Mouse (Mus musculus): ENCODE results near the gene Ajm1. TPM values are rescaled to one million over a fixed set of nuclear protein-coding genes. Genes with fewer than 3 reads are reported as not detected.

Ajm1 gene
- polyA plus RNA-seq, 1 experiment: 115 TPM

- Histone ChIP-seq H3K27ac (ENCODE audit: insufficient read depth, low read length) (no peak overlapping the region), H3K4me1 (ENCODE audit: control insufficient read depth, insufficient read depth, low read length) (peaks cover 6% of the 10 kb centered on the region), H3K4me3 (ENCODE audit: insufficient read depth, low read length) (no peak overlapping the region)
- TF ChIP-seq POLR2A (IDR thresholded peaks at IDR 0.05; ENCODE audit: extremely low read depth, insufficient read depth, low read length) (no peak), CTCF (IDR thresholded peaks at IDR 0.05; ENCODE audit: extremely low read depth, insufficient read depth, low read length) (no peak)
Measured at GRCm38 (mm10) chr2:25573068-25573467, 8.5 kb downstream of the Ajm1 start.

GRCm38 (mm10) chr2:25571221-25571620 is 10.3 kb downstream of the Ajm1 start:
- H3K4me1 ChIP-seq (ENCODE audit: control insufficient read depth, insufficient read depth, low read length): peaks cover 5% of the 10 kb centered on the region
- no peak for TF ChIP-seq CTCF (IDR thresholded peaks at IDR 0.05; ENCODE audit: extremely low read depth, insufficient read depth, low read length)
- no peak for TF ChIP-seq POLR2A (IDR thresholded peaks at IDR 0.05; ENCODE audit: extremely low read depth, insufficient read depth, low read length)
- H3K4me3 ChIP-seq (ENCODE audit: insufficient read depth, low read length): no peak overlapping the region
- no peak overlapping the region for H3K27ac ChIP-seq (ENCODE audit: insufficient read depth, low read length)

GRCm38 (mm10) chr2:25569323-25569722 is 12.2 kb downstream of the Ajm1 start:
- Histone ChIP-seq H3K27ac (ENCODE audit: insufficient read depth, low read length) (no peak overlapping the region), H3K4me3 (ENCODE audit: insufficient read depth, low read length) (no peak overlapping the region), H3K4me1 (ENCODE audit: control insufficient read depth, insufficient read depth, low read length) (0 out of 2 replicates have a peak, but pooled peaks cover 2% of the 10 kb centered on the region)
- TF ChIP-seq CTCF (IDR thresholded peaks at IDR 0.05; ENCODE audit: extremely low read depth, insufficient read depth, low read length): no peak
- no peak for TF ChIP-seq POLR2A (IDR thresholded peaks at IDR 0.05; ENCODE audit: extremely low read depth, insufficient read depth, low read length)

DNA sequence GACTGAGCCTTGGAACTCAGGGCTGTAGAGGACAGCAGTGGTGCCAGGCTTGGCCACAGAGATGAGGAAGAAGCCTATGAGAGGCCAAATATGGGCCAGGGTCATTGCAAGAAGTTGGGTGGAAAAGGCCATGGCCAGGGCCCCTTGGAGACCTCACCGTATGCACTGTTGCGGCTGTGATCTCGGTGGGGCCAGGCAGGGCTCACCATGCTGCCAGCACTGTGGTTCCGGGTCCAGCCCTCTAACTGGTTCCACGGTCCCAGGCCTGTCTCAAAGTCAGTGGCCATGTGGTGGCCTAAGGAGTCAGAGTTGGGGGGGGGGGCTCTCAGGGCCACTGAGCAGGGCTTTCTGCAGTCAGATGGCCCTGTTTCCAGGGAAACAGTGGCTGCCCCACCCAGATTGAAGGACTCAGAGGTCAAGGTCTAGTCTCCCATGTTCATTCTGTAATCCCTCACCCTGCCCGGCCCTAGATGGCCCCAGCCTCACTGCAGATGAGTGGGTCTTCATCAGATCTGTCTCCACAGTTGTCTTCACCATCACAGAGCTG is 13.0 kb downstream of the Ajm1 start:
- Histone ChIP-seq H3K27ac (ENCODE audit: insufficient read depth, low read length) (no peak overlapping the region), H3K4me1 (ENCODE audit: control insufficient read depth, insufficient read depth, low read length) (no peaks in the 10 kb centered on the region), H3K4me3 (ENCODE audit: insufficient read depth, low read length) (no peak overlapping the region)
- TF ChIP-seq CTCF (IDR thresholded peaks at IDR 0.05; ENCODE audit: extremely low read depth, insufficient read depth, low read length) (no peak), POLR2A (IDR thresholded peaks at IDR 0.05; ENCODE audit: extremely low read depth, insufficient read depth, low read length) (no peak)

DNA sequence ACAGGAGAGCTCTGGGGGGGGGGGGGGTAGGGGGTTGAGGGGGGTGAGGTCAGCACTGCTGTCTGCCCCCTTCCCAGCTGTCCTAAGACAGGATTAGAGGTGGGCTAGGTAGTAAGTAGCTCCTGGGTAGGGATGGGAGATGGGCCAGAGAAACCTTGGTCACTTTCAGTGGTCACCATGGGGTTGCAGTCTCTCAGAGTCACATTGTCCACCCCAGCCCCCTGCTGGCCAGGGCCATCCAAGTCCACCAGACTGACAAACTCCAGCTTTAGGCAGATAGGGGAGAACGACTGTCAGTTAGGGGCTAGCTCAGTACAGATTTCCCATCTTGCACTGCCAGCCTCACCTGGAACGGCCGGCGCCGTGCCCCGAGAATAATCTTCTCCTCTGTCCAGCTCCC is 15.0 kb downstream of the Ajm1 start:
- Histone ChIP-seq H3K4me1 (ENCODE audit: control insufficient read depth, insufficient read depth, low read length) (no peaks in the 10 kb centered on the region), H3K27ac (ENCODE audit: insufficient read depth, low read length) (no peak overlapping the region), H3K4me3 (ENCODE audit: insufficient read depth, low read length) (no peak overlapping the region)
- no peak for TF ChIP-seq CTCF (IDR thresholded peaks at IDR 0.05; ENCODE audit: extremely low read depth, insufficient read depth, low read length)
- TF ChIP-seq POLR2A (IDR thresholded peaks at IDR 0.05; ENCODE audit: extremely low read depth, insufficient read depth, low read length): no peak

DNA sequence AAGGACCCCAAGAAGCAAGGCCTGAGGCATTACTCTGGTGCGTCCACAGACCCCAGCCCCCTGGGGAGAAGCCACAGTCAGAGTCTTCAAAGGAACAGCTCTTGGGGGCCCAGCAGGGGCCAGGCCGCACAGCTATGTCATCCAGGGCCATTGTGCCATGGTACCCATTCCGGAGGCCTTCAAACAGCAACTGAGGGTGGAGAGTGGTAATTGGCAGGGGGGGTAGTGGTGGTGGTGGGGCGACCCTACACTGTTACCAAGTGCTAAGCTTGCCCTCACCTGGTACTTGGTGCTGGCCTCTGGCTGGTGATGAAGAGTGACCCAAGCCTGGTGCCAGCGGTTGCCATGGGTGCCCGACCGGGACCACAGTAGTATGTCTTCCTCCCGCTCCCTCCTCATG is 15.8 kb downstream of the Ajm1 start:
- H3K27ac ChIP-seq (ENCODE audit: insufficient read depth, low read length): no peak overlapping the region
- H3K4me1 ChIP-seq (ENCODE audit: control insufficient read depth, insufficient read depth, low read length): no peaks in the 10 kb centered on the region
- TF ChIP-seq POLR2A (IDR thresholded peaks at IDR 0.05; ENCODE audit: extremely low read depth, insufficient read depth, low read length) (no peak), CTCF (IDR thresholded peaks at IDR 0.05; ENCODE audit: extremely low read depth, insufficient read depth, low read length) (no peak)
- no peak overlapping the region for H3K4me3 ChIP-seq (ENCODE audit: insufficient read depth, low read length)

- peaks cover 5% of the 10 kb centered on the region; the same call in 1 of the 2 replicates for H3K4me1 ChIP-seq (ENCODE audit: control insufficient read depth, insufficient read depth, low read length)
- TF ChIP-seq CTCF (IDR thresholded peaks at IDR 0.05; ENCODE audit: extremely low read depth, insufficient read depth, low read length): no peak
- TF ChIP-seq POLR2A (IDR thresholded peaks at IDR 0.05; ENCODE audit: extremely low read depth, insufficient read depth, low read length): no peak
- H3K27ac ChIP-seq (ENCODE audit: insufficient read depth, low read length): no peak overlapping the region
- no peak overlapping the region for H3K4me3 ChIP-seq (ENCODE audit: insufficient read depth, low read length)
Measured at GRCm38 (mm10) chr2:25561946-25562345, 19.6 kb downstream of the Ajm1 start.

- Histone ChIP-seq H3K4me3 (ENCODE audit: insufficient read depth, low read length) (no peak overlapping the region), H3K27ac (ENCODE audit: insufficient read depth, low read length) (no peak overlapping the region), H3K4me1 (ENCODE audit: control insufficient read depth, insufficient read depth, low read length) (peaks cover 5% of the 10 kb centered on the region; the same call in 1 of the 2 replicates)
- TF ChIP-seq CTCF (IDR thresholded peaks at IDR 0.05; ENCODE audit: extremely low read depth, insufficient read depth, low read length) (no peak), POLR2A (IDR thresholded peaks at IDR 0.05; ENCODE audit: extremely low read depth, insufficient read depth, low read length) (no peak)
Measured at GRCm38 (mm10) chr2:25560551-25560950, 21.0 kb downstream of the Ajm1 start.

DNA sequence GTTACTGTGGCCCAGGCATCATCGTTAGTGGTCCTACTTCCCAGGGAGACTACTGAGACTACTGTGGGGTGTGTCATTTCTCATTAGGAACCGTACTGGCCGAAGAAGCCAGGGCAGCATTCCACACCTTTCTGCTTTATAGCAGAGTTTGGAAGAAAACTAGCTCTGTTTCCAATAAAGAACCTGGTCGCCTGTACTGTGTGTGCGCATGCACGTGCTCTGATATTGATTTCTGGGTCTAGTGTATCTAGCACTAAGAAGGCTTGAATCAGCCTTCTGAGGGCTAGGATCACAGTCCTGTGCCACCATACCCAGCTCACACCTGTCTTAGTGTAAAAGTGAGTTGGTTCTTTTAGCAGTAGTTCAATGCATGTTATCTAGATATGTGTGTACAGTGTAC is 22.8 kb downstream of the Ajm1 start:
- peaks cover 5% of the 10 kb centered on the region; the same call in 1 of the 2 replicates for H3K4me1 ChIP-seq (ENCODE audit: control insufficient read depth, insufficient read depth, low read length)
- peak overlapping the region; percentile 94; the same call in 1 of the 2 replicates for H3K4me3 ChIP-seq (ENCODE audit: insufficient read depth, low read length)
- TF ChIP-seq CTCF (IDR thresholded peaks at IDR 0.05; ENCODE audit: extremely low read depth, insufficient read depth, low read length) (no peak), POLR2A (IDR thresholded peaks at IDR 0.05; ENCODE audit: extremely low read depth, insufficient read depth, low read length) (no peak)
- no peak overlapping the region for H3K27ac ChIP-seq (ENCODE audit: insufficient read depth, low read length)

GRCm38 (mm10) chr2:25557964-25558360 is 23.6 kb downstream of the Ajm1 start:
- Histone ChIP-seq H3K4me3 (ENCODE audit: insufficient read depth, low read length) (peak overlapping the region; percentile 94), H3K27ac (ENCODE audit: insufficient read depth, low read length) (peak overlapping the region; percentile 38), H3K4me1 (ENCODE audit: control insufficient read depth, insufficient read depth, low read length) (peaks cover 5% of the 10 kb centered on the region; the same call in 1 of the 2 replicates)
- no peak for TF ChIP-seq CTCF (IDR thresholded peaks at IDR 0.05; ENCODE audit: extremely low read depth, insufficient read depth, low read length)
- TF ChIP-seq POLR2A (IDR thresholded peaks at IDR 0.05; ENCODE audit: extremely low read depth, insufficient read depth, low read length): no peak
